Mouse (Mus musculus): Measurements from ENCODE around the gene Slc46a1. TPM values are rescaled to one million over a fixed set of nuclear protein-coding genes. Genes with fewer than 3 reads are reported as not detected.

The Slc46a1 gene
- polyA plus RNA-seq, 1 experiment from 2014 or later: 23.2 TPM

DNA sequence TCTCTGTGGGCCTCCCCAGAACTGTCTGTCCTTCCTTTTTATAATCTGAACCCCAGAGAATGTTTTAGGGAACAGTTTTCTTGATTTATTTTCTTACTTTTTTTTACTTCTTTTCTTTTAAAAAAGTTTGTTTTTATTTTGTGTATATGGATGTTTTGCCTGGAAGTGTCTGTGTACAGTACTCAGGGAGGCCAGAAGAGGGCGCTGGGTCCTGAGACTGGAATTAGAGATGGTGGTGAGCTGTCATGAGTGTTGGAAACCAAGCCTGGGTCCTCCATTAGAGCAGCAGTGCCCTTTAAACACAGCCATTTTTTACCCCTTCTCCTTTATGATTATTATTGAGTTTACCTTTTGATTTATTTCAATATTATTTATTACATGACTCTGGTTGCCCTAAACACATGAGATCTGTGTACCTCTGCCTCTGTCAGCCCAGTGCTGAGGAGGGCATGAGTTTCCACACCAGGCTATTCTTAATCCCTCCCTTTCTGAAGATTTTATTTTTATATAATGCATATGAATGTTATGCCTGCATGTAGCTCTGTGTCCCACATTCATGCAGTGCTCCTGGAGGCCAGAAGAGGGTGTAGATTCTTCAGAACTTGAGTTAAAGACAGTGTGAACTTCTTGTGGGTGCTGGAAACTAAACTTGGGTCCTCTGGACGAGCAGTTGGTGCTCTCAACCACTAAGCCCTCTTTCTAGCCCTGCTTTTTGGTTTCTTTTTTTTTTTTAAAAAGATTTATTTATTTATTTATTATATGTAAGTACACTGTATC, 50.2 kb downstream of the Slc46a1 start:
- peaks cover 24% of the 10 kb centered on the region for H3K4me1 ChIP-seq
- H3K4me3 ChIP-seq: no peak overlapping the region
- no peak overlapping the region for H3K27ac ChIP-seq (replicated peaks)
- no peaks in the 10 kb centered on the region for H3K27me3 ChIP-seq (ENCODE audit: low read depth, poor library complexity, severe bottlenecking)
- WGBS: 52% methylated on average over 2 of the region's 2 CpGs
- no peak for DNase-seq (ENCODE audit: low spot score)
- H3K9me3 ChIP-seq (replicated peaks): no peaks in the 10 kb centered on the region
- H3K36me3 ChIP-seq: peaks cover 70% of the 10 kb centered on the region

DNA sequence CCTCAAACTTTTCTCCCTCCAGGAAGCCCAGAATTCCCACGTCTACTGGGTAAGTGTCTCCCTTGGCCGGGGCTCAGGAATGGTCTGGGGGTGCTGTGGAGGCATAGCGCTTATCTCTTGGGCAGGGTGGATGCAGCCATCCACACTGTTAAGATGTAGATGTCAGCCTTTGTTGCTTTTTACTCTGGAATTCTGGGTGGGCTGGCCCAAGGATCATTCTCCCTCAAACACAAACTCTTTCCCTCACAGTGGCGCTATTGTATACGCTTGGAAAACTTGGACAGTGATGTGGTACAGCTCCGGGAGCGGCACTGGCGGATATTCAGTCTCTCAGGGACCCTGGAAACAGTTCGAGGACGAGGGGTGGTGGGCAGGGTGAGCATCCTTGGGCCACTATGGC, 53.4 kb downstream of the Slc46a1 start:
- H3K4me3 ChIP-seq: no peak overlapping the region
- H3K9me3 ChIP-seq (replicated peaks): no peaks in the 10 kb centered on the region
- H3K27ac ChIP-seq (replicated peaks): no peak overlapping the region
- H3K4me1 ChIP-seq: no peaks in the 10 kb centered on the region
- DNase-seq (ENCODE audit: low spot score): no peak
- peaks cover 98% of the 10 kb centered on the region for H3K36me3 ChIP-seq
- WGBS: 93% methylated on average over 10 of the region's 10 CpGs
- H3K27me3 ChIP-seq (ENCODE audit: low read depth, poor library complexity, severe bottlenecking): no peaks in the 10 kb centered on the region

Other genes with a start within 250 kb of the Slc46a1 start
- 51.0 and 52.9 TPM in 2 replicates for gene Sdf2, start 220.0 kb upstream of the Slc46a1 start, polyA plus RNA-seq (2016; fragmentation: Nextera tagmentation; extraction: Ambion mirVana)
- 31.9 and 35.9 TPM in 2 replicates for gene Supt6, start 219.7 kb upstream of the Slc46a1 start, polyA plus RNA-seq (2016; fragmentation: Nextera tagmentation; extraction: Ambion mirVana)
- 62.8 and 69.7 TPM in 2 replicates for gene 2610507B11Rik, start 203.9 kb upstream of the Slc46a1 start, polyA plus RNA-seq (2016; fragmentation: Nextera tagmentation; extraction: Ambion mirVana)
- 0.34 and 0.43 TPM in 2 replicates for gene BC030499, start 174.9 kb upstream of the Slc46a1 start, polyA plus RNA-seq (2016; fragmentation: Nextera tagmentation; extraction: Ambion mirVana)
- 63.4 and 64.2 TPM in 2 replicates for gene Spag5, start 164.2 kb upstream of the Slc46a1 start, polyA plus RNA-seq (2016; fragmentation: Nextera tagmentation; extraction: Ambion mirVana)
- gene Aldoc, start 142.7 kb upstream of the Slc46a1 start, polyA plus RNA-seq (2016; fragmentation: Nextera tagmentation; extraction: Ambion mirVana): 1.5 and 1.6 TPM in 2 replicates
- 74.0 and 78.5 TPM in 2 replicates for gene Pigs, start 137.3 kb upstream of the Slc46a1 start, polyA plus RNA-seq (2016; fragmentation: Nextera tagmentation; extraction: Ambion mirVana)
- gene Unc119, start 122.2 kb upstream of the Slc46a1 start, polyA plus RNA-seq (2016; fragmentation: Nextera tagmentation; extraction: Ambion mirVana): 57.7 and 61.7 TPM in 2 replicates
- not detected in 2 replicates for gene Foxn1, start 79.1 kb upstream of the Slc46a1 start, polyA plus RNA-seq (2016; fragmentation: Nextera tagmentation; extraction: Ambion mirVana)
- gene Slc13a2, start 43.5 kb upstream of the Slc46a1 start, polyA plus RNA-seq (2016; fragmentation: Nextera tagmentation; extraction: Ambion mirVana): not detected in 2 replicates
- gene Sarm1, start 32.1 kb downstream of the Slc46a1 start, polyA plus RNA-seq (2016; fragmentation: Nextera tagmentation; extraction: Ambion mirVana): 16.9 and 23.9 TPM in 2 replicates
- 116 and 119 TPM in 2 replicates for gene Vtn, start 33.4 kb downstream of the Slc46a1 start, polyA plus RNA-seq (2016; fragmentation: Nextera tagmentation; extraction: Ambion mirVana)
- 0.20 TPM in 1 of 2 replicates, not detected in the other for gene Sebox, start 37.8 kb downstream of the Slc46a1 start, polyA plus RNA-seq (2016; fragmentation: Nextera tagmentation; extraction: Ambion mirVana)
- 81.8 and 88.8 TPM in 2 replicates for gene Tmem199, start 46.5 kb downstream of the Slc46a1 start, polyA plus RNA-seq (2016; fragmentation: Nextera tagmentation; extraction: Ambion mirVana)
- gene Poldip2, start 46.5 kb downstream of the Slc46a1 start, polyA plus RNA-seq (2016; fragmentation: Nextera tagmentation; extraction: Ambion mirVana): 148 and 157 TPM in 2 replicates
- 85.1 and 89.6 TPM in 2 replicates for gene Tnfaip1, start 70.6 kb downstream of the Slc46a1 start, polyA plus RNA-seq (2016; fragmentation: Nextera tagmentation; extraction: Ambion mirVana)
- gene Ift20, start 70.7 kb downstream of the Slc46a1 start, polyA plus RNA-seq (2016; fragmentation: Nextera tagmentation; extraction: Ambion mirVana): 83.4 and 84.5 TPM in 2 replicates
- 91.6 and 110 TPM in 2 replicates for gene Tmem97, start 85.1 kb downstream of the Slc46a1 start, polyA plus RNA-seq (2016; fragmentation: Nextera tagmentation; extraction: Ambion mirVana)
- 18.5 and 21.1 TPM in 2 replicates for gene Nlk, start 231.7 kb downstream of the Slc46a1 start, polyA plus RNA-seq (2016; fragmentation: Nextera tagmentation; extraction: Ambion mirVana)